Mouse (Mus musculus): ENCODE data around the gene Ssx2ip.

DNA sequence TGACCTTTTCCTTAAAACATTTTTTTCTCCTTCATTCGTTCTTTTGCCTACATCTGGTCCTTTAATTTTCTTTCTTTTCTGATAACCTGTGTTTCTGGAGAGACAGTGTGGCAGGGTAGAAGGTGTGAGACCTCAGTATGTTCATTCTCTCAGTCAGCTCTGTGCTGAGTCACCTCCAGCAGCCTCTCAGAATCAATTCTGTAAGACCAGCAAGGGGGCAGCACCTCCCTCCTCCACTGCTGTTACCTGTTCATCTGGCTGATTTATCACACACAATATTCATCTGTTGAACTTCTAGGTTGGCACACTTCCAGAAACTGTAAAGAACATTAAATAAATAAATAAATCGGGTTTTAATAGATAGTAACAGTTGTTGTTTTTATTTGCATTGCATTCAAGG lies 58.5 kb downstream of the Ssx2ip start:
- TF ChIP-seq POLR2A (IDR thresholded peaks at IDR 0.05; ENCODE audit: insufficient read depth, low read depth, low read length) (no peak), CTCF (IDR thresholded peaks at IDR 0.05; ENCODE audit: insufficient read depth, low read depth, low read length) (no peak)
